Mouse (Mus musculus) midbrain, embryonic 14.5 days (tissue): ENCODE data around the gene Med13. TPM values are rescaled to one million over a fixed set of nuclear protein-coding genes. Genes with fewer than 3 reads are reported as not detected.
A peak's percentile ranks its signal among the peaks of the same experiment; 100 is the strongest.

Experiments used
- ATAC-seq: fragments of 200-750 bp; cut with Nextera tagmentation; 2 replicates; pipeline ENCODE4 v1.8.0; 2017; ENCODE audit warnings: moderate number of reproducible peaks, moderate library complexity; ENCODE audit not compliant: low FRiP score, low TSS enrichment
- DNase-seq: peaks from one replicate; pipeline ENCODE4 v3.0.0-alpha.2; 2015
- H3K27ac ChIP-seq: fragments of 300-500 bp; sonication (generic); replicated peaks from 2 replicates; pipeline ENCODE4 v1.5.1; 2014; ENCODE audit warnings: mild to moderate bottlenecking, low read depth, low read length, moderate library complexity
- H3K27me3 ChIP-seq: fragments of 300-500 bp; sonication (generic); 2 replicates; pipeline ENCODE4 v1.6.1; 2014; ENCODE audit warnings: low read length, control low read depth, mixed read lengths; ENCODE audit not compliant: control insufficient read depth, insufficient read depth
- H3K36me3 ChIP-seq: fragments of 300-500 bp; sonication (generic); 2 replicates; pipeline ENCODE4 v1.6.1; 2014; ENCODE audit warnings: low read length, control low read depth; ENCODE audit not compliant: control insufficient read depth, insufficient read depth
- H3K4me1 ChIP-seq: fragments of 300-500 bp; sonication (generic); 2 replicates; pipeline ENCODE4 v1.6.1; 2014; ENCODE audit warnings: mild to moderate bottlenecking, antibody characterized with exemption, low read length, control low read depth; ENCODE audit not compliant: control insufficient read depth, insufficient read depth
- H3K4me2 ChIP-seq: fragments of 300-500 bp; sonication (generic); 2 replicates; pipeline ENCODE4 v1.6.1; 2014; ENCODE audit warnings: mild to moderate bottlenecking, low read length, moderate library complexity
- H3K4me3 ChIP-seq: fragments of 300-500 bp; sonication (generic); replicated peaks from 2 replicates; pipeline ENCODE4 v1.5.1; 2014; ENCODE audit warnings: low read depth, low read length
- H3K9ac ChIP-seq: fragments of 300-500 bp; sonication (generic); replicated peaks from 2 replicates; pipeline ENCODE4 v1.6.1; 2014; ENCODE audit warnings: mild to moderate bottlenecking, low read length, moderate library complexity
- H3K9me3 ChIP-seq: fragments of 300-500 bp; sonication (generic); 2 replicates; pipeline ENCODE4 v1.6.1; 2016; ENCODE audit warnings: low read length, control low read depth, mixed read lengths; ENCODE audit not compliant: control insufficient read depth
- whole genome bisulfite sequencing: fragments of 180-500 bp; shearing (Covaris S2); extraction: QIAGEN DNeasy Blood & Tissue Kit; methylation state at CpG from one replicate; pipeline ENCODE4 v1.1.7; 2014; 5-methylcytosine and 5-hydroxymethylcytosine counted together
- polyA plus RNA-seq: library from polyadenylated mRNA; unstranded; fragments of >200 nt; fragmentation: Nextera tagmentation; extraction: Ambion mirVana; gene quantifications from 2 replicates; pipeline ENCODE4 v1.2.1, GENCODE M21; 2014

Med13 gene
- polyA plus RNA-seq, 1 experiment from 2014 or later = 15.1 TPM

DNA sequence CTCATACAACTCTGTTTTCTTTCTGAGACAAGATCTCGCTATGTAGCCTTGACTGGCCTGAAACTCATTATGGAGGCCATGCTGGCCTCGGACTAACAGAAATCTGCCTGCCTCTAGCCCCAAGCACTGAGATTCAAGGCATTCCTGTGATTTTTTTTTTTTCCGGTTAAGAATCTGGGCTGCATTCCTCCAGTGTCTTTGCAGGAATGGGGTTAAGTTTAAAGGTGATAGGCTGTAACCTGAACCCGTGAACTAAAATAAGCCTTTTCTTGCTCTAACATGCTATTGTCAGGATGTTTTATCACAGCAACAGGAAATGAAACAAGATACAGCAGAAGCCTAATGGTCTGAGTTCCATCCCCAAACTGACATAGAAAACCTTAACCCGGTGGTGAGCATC lies 11.6 kb upstream of the Med13 start:
- H3K27me3 ChIP-seq = no peaks in the 10 kb centered on the region
- DNase-seq (no peak), ATAC-seq (no peak)
- WGBS = 86% methylated on average over 5 of the region's 5 CpGs
- no peak overlapping the region for H3K4me2 ChIP-seq
- H3K9ac ChIP-seq = no peak overlapping the region
- no peaks in the 10 kb centered on the region for H3K4me1 ChIP-seq
- H3K27ac ChIP-seq = no peak overlapping the region
- no peaks in the 10 kb centered on the region for H3K36me3 ChIP-seq
- no peak overlapping the region for H3K4me3 ChIP-seq
- no peaks in the 10 kb centered on the region for H3K9me3 ChIP-seq

DNA sequence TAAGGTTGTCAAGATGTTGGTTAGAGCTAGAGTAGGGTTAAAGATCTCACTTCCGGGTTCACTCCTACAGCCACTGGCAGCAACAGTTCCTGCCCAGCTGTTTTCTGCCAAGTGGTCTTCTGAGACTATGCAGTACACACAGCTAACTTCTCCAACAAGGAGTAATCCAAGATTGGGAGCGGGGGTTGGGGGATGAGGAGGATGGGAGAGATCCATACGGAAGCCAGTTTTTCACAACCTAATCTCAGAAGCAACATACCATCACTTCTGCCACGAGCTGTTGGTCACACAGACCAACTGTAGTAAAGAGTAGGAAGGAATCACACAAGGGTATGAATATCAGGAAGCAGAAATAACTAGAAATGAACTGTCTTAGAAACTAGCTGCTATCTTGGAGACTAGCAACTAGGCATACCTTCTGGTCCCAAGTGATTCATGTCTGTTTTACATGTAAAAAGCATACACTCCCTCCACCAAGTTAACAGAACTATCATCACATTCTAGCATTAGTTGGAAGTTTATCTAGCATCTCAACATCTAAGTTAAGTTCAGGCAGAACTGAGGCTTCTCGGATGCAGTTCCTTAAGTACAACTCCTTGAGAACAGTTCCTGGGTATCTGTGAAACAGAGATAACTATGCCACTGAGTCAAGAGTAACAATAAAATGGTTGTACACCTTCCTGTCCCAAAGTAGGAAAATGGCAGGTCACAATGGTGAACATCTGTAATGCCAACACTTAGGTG lies 7.5 kb upstream of the Med13 start:
- no peak overlapping the region for H3K4me3 ChIP-seq
- ATAC-seq (no peak), DNase-seq (no peak)
- H3K4me1 ChIP-seq = no peaks in the 10 kb centered on the region
- no peak overlapping the region for H3K27ac ChIP-seq
- WGBS = 83% methylated on average over 5 of the region's 5 CpGs
- H3K27me3 ChIP-seq = no peaks in the 10 kb centered on the region
- no peaks in the 10 kb centered on the region for H3K36me3 ChIP-seq
- no peak overlapping the region for H3K4me2 ChIP-seq
- H3K9me3 ChIP-seq = no peaks in the 10 kb centered on the region
- no peak overlapping the region for H3K9ac ChIP-seq

DNA sequence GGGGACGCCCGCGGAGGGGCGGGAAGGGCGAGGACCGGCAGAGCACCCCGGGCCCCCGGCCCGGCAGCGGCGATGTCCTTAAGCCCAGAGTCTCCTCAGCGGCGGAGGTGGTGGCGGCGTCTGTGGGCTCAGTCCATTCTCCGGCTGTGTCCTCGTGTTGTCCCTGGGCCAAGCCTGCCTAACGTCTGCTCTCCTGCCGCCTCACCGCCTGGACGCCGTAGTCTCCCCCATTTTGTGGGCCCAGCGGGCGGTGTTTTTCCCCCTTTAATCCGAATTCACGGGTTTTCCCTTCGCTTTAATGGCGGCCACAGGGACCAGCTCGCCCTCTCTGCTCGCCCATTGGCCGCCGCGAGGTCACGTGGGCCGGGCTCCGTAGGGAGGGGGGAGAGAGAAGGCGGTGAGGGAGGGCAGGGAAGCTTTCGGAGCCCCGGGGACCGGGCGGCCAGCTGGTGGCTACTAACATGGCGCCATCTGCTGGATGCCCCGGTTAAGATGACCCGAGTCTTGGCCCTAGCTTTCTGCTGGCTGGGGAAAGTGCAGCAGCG lies 654 bp upstream of the Med13 start:
- peak overlapping the region; percentile 86 for H3K4me2 ChIP-seq
- under 1% methylated on average over 44 of the region's 45 CpGs for whole genome bisulfite sequencing
- H3K27ac ChIP-seq = peak overlapping the region; percentile 98
- no peaks in the 10 kb centered on the region for H3K27me3 ChIP-seq
- peaks cover 23% of the 10 kb centered on the region for H3K4me1 ChIP-seq
- H3K36me3 ChIP-seq = peaks cover 17% of the 10 kb centered on the region; the same call in 1 of the 2 replicates
- H3K4me3 ChIP-seq = peak overlapping the region; percentile 79
- ATAC-seq = peak; percentile 96
- H3K9me3 ChIP-seq = no peaks in the 10 kb centered on the region
- peak overlapping the region; percentile 94 for H3K9ac ChIP-seq
- peak; percentile 98 for DNase-seq

DNA sequence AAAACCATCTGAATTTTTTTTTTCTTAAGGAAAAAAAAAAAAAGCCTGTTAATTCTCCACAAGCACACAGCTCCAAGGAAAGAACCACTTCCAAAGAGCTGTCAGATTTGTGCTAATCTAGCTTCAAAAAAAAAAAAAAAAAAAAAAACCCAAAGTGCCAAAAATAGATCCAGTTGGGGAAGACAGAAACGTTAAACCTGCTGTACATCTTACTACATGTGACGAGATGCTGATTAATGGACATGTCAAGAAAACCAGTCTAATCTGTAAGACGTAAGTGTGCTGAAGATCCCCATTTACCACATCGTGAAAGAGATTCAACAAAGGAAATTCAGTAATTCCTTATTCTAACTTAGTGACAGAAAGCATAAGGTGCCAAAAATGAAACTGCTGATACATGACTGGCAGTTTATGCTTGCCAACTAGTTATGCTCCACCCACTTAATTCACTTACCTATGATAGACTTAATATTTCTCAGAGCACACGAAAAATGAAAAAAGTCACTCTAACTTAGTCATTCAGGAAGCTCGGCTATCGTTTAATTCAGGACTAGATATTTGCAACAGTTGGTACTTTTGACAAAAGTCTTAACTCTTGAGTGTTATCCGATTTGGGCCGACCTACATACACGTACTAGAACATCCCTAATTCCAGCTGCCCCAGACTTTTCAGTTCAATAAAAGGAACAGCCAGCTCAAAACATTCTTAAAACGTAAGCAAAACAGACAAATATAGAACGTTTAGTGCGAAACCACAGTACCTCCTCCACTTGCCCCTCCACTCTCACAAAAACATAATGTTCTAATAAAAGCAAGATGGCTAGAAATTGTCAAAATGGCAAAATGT lies 1.2 kb downstream of the Med13 start:
- Histone ChIP-seq H3K4me3 (peak overlapping the region; percentile 79), H3K4me2 (peak overlapping the region; percentile 86), H3K27ac (no peak overlapping the region), H3K9ac (peak overlapping the region; percentile 94), H3K36me3 (peaks cover 20% of the 10 kb centered on the region; the same call in 1 of the 2 replicates), H3K4me1 (peaks cover 30% of the 10 kb centered on the region), H3K9me3 (no peaks in the 10 kb centered on the region), H3K27me3 (no peaks in the 10 kb centered on the region)
- ATAC-seq (no peak), DNase-seq (peak; percentile 11)
- WGBS = 8% methylated on average over 13 of the region's 13 CpGs

DNA sequence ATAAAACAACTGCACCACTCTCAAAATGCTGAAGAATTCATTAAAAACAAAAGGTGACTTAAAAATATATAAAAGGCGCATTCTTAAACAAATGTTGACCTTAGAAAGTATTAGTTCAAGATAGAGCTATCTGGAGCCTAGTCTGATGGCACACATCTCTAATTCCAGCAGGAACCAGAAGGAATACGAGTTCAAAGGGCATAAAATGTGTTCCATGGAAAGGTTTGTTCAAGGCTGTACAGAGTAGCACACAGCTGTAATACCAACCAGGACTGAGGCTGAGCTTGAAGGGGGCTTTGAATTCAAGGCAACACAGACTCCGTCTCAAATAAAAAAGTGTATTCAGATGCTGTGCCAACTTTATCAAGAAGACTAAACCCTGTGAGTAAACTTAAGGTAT lies 3.8 kb downstream of the Med13 start:
- WGBS = 85% methylated on average over 3 of the region's 3 CpGs

DNA sequence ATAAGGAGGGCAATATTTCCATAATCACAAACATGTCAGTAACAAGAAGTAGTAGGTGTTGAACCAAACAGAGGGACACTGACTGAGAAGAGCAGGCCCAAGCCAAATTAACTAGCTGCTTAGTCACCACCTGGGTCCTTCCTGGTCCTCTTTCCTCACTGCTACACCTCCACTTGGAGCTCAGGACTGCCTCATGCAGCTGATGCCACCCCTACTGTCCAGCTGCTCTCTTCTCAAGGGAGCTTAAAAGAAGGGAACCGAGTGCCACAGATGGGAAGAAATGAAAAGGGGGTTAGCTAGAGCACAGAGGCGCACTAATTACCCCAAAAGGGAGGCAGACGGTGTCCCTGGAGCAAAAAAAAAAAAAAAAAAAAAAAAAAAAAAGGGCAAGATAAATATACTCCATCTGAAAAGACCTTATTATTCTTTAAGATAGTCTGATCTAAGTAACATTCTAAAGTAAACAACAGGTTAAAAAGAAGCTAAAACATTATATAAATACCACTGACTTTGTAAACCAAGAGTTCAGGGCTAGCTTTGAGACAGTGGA lies 5.6 kb downstream of the Med13 start:
- no peak overlapping the region for H3K4me2 ChIP-seq
- H3K27me3 ChIP-seq = no peaks in the 10 kb centered on the region
- no peaks in the 10 kb centered on the region for H3K9me3 ChIP-seq
- H3K36me3 ChIP-seq = peaks cover 20% of the 10 kb centered on the region; the same call in 1 of the 2 replicates
- DNase-seq (peak; percentile 25), ATAC-seq (no peak)
- no peak overlapping the region for H3K9ac ChIP-seq
- H3K4me1 ChIP-seq = peaks cover 30% of the 10 kb centered on the region
- H3K4me3 ChIP-seq = no peak overlapping the region
- H3K27ac ChIP-seq = no peak overlapping the region
- WGBS = 41% methylated on average over 3 of the region's 3 CpGs

More for the DNA sequence above, 3.8 kb downstream of the Med13 start:
- no peak for ATAC-seq
- Histone ChIP-seq H3K36me3 (peaks cover 20% of the 10 kb centered on the region; the same call in 1 of the 2 replicates), H3K4me1 (peaks cover 30% of the 10 kb centered on the region), H3K9me3 (no peaks in the 10 kb centered on the region), H3K4me3 (no peak overlapping the region), H3K4me2 (no peak overlapping the region), H3K27ac (no peak overlapping the region), H3K27me3 (no peaks in the 10 kb centered on the region), H3K9ac (no peak overlapping the region)
- DNase-seq = no peak

DNA sequence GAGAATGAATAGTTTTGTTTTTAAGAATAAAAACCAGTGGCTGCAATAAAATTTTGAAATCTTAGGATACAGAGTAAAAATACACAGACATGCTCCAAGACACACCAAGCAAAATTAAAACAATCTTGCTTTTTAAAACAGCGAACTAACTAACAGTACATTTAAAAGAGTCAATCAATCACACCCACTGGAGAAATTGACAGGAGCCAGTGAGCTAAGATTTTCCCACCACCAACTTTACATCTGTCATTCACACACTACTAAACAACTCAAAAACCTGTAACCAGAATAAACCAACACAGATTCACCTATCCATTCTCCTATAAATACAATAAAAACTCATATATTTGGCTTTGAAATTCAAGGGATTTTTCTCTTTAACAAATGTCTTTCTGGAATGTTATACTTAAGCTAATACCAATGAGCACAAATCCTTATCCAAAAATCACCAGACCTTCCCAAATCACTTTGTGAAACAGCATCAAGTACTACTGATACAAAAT lies 6.7 kb downstream of the Med13 start:
- no peak overlapping the region for H3K9ac ChIP-seq
- WGBS = 84% methylated on average over 1 of the region's 1 CpGs
- H3K27me3 ChIP-seq = no peaks in the 10 kb centered on the region
- no peak overlapping the region for H3K4me2 ChIP-seq
- H3K4me3 ChIP-seq = no peak overlapping the region
- no peak for DNase-seq
- peaks cover 25% of the 10 kb centered on the region; the same call in 1 of the 2 replicates for H3K36me3 ChIP-seq
- H3K4me1 ChIP-seq = peaks cover 23% of the 10 kb centered on the region
- no peak for ATAC-seq
- H3K9me3 ChIP-seq = no peaks in the 10 kb centered on the region
- H3K27ac ChIP-seq = no peak overlapping the region

DNA sequence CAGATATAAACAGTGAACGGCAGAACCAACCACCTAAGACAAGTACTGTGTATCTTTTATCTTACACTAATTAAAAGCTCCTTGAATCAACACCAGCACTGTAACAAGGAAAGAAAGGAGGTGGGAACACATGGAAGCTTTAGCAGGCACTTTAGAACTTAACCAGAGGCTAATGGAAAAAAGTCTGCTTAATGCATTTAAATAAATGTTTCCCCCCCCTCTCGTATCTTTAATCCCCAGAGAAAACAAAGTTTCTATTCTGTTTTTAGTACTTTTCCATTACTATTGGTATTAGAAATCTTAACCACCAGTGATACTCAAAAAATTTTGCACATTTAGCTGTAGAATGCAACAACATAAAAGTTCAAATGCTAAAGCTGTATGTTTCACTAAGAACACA lies 8.1 kb downstream of the Med13 start:
- Histone ChIP-seq H3K27ac (no peak overlapping the region), H3K36me3 (peaks cover 20% of the 10 kb centered on the region; the same call in 1 of the 2 replicates), H3K4me1 (peaks cover 17% of the 10 kb centered on the region), H3K4me2 (no peak overlapping the region), H3K9ac (no peak overlapping the region), H3K27me3 (no peaks in the 10 kb centered on the region), H3K9me3 (no peaks in the 10 kb centered on the region), H3K4me3 (no peak overlapping the region)
- ATAC-seq (no peak), DNase-seq (no peak)
- 67% methylated on average over 2 of the region's 2 CpGs for WGBS
